Mouse (Mus musculus) MN1 (cell line): ENCODE results near the gene Raly.
"Not testable (repeated sequence)": the region's sequence is repeated elsewhere in the genome, so short reads cannot be mapped to it uniquely, and the experiment has no call there.

ENCODE experiments used
- DNase-seq: peaks from one replicate; pipeline ENCODE4 v3.0.0-alpha.2; 2016; ENCODE audit warnings: low spot score

Raly gene

GRCm38 (mm10) chr2:154836537-154836936 lies 45.6 kb downstream of the Raly start:
- no peak for DNase-seq

GRCm38 (mm10) chr2:154848086-154848485 lies 57.2 kb downstream of the Raly start:
- no peak for DNase-seq

GRCm38 (mm10) chr2:154855383-154855782 lies 64.5 kb downstream of the Raly start:
- peak; percentile 60 for DNase-seq

- DNase-seq, result no peak
Measured at GRCm38 (mm10) chr2:154863672-154864071, 72.8 kb downstream of the Raly start.

GRCm38 (mm10) chr2:154865696-154866095 lies 74.8 kb downstream of the Raly start:
- DNase-seq, result no peak

GRCm38 (mm10) chr2:154868106-154868505 lies 77.2 kb downstream of the Raly start:
- no peak for DNase-seq

- no peak for DNase-seq
Measured at GRCm38 (mm10) chr2:154869954-154870641, 79.2 kb downstream of the Raly start.

- DNase-seq, result peak; percentile 8
Measured at GRCm38 (mm10) chr2:154876621-154877020, 85.7 kb downstream of the Raly start.

- DNase-seq, result no peak
Measured at GRCm38 (mm10) chr2:154891585-154891984, 100.7 kb downstream of the Raly start.

GRCm38 (mm10) chr2:154892201-154893044 lies 101.5 kb downstream of the Raly start, which contains the start of gene Eif2s2:
Gene Eif2s2, minus strand, starts transcription at chr2:154892935.
- DNase-seq, result peak; percentile 99

GRCm38 (mm10) chr2:154893045-154893385 lies 102.1 kb downstream of the Raly start:
- no peak for DNase-seq

GRCm38 (mm10) chr2:154893548-154893947 lies 102.7 kb downstream of the Raly start:
- peak; percentile 36 for DNase-seq

GRCm38 (mm10) chr2:154899004-154899403 lies 108.1 kb downstream of the Raly start:
- not testable (repeated sequence) for DNase-seq

GRCm38 (mm10) chr2:154899412-154899811 lies 108.5 kb downstream of the Raly start:
- DNase-seq, result not testable (repeated sequence)

GRCm38 (mm10) chr2:154902111-154902510 lies 111.2 kb downstream of the Raly start:
- DNase-seq, result no peak

GRCm38 (mm10) chr2:154905796-154906195 lies 114.9 kb downstream of the Raly start:
- DNase-seq, result no peak

GRCm38 (mm10) chr2:154908223-154908622 lies 117.3 kb downstream of the Raly start:
- not testable (repeated sequence) for DNase-seq

- DNase-seq, result no peak
Measured at GRCm38 (mm10) chr2:154909789-154910188, 118.9 kb downstream of the Raly start.

GRCm38 (mm10) chr2:154915922-154916541 lies 125.1 kb downstream of the Raly start:
- no peak for DNase-seq

GRCm38 (mm10) chr2:154916547-154916946 lies 125.7 kb downstream of the Raly start:
- DNase-seq, result no peak
